Mouse (Mus musculus) right cerebral cortex, adult 2 months (tissue): ENCODE results near the gene Rpl22l1.
"Not testable (repeated sequence)": the region's sequence is repeated elsewhere in the genome, so short reads cannot be mapped to it uniquely, and the experiment has no call there.

Experiments used
- DNase-seq, 2 experiments: peaks; one replicate each; pipeline ENCODE4 v3.0.0; 2021 to 2022; ENCODE audit warnings: low spot score in 2 of 2

Gene Rpl22l1

DNA sequence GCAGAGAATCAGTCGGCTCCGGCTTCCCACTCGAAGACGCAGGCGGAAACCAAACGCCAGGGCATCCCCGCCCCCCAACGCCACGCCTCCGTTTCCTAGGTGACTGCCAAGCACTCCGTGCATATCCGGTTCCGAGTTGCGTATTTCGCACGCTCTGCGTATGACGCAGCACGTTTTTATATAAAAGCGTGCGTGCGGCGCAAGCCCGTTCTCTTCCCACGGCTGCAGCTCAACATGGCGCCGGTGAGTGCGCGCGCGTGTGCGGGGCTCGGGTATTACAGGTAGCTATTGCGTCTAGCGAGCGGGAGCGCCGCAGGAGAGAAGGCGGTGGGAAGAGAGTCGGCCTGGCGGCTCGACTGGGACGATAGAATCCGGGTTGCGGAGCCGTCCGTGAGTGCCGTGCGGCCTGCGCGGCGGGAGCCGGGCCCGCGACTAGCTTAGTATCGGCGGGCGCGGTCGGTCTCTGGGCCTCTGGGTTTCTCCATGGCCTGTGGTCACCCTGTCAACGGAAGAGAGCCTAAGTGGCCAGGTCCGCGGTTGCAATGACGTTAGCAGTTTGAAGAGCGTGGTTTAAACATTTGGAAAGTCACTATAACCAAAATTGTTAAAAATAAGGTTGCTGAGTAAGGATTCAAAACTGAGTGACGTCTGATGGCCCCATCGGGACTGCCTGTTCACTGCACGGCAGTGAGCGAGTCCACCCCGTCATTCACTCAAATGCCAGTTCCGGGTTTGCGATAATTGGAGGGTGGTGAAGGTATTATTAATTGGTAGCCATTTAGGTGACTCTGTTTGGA, at the start of gene Rpl22l1:
TSS of gene Rpl22l1 (plus strand) at position 136 of the 797 bp plus-strand sequence.
- peak; percentile 99 for DNase-seq

- no peak for DNase-seq
Observed at GRCm38 (mm10) chr3:28755477-28755876, 49.8 kb upstream of the Rpl22l1 start.

- DNase-seq = no peak
Observed at GRCm38 (mm10) chr3:28761225-28761789, 43.9 kb upstream of the Rpl22l1 start.

- DNase-seq = no peak
Observed at GRCm38 (mm10) chr3:28766935-28767334, 38.3 kb upstream of the Rpl22l1 start.

GRCm38 (mm10) chr3:28768222-28768621, 37.0 kb upstream of the Rpl22l1 start:
- DNase-seq = no peak

DNA sequence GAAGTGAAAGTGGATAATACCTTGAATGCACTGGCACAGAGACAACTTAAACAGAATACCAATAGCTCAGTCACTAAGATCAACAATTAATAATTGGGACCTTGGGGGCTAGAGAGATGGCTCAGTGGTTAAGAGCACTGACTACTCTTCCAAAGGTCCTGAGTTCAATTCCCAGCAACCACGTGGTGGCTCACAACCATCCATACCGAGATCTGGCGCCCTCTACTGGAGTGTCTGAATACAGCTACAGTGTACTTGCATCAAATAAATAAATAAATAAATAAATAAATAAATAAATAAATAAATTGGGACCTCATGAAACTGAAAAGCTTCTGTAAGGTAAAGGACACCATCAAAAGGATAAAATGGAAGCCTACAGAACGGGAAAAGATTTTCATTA, 32.3 kb upstream of the Rpl22l1 start:
- DNase-seq = not testable (repeated sequence)

- no peak for DNase-seq
Observed at GRCm38 (mm10) chr3:28775361-28775760, 29.9 kb upstream of the Rpl22l1 start.

- no peak for DNase-seq
Observed at GRCm38 (mm10) chr3:28775958-28776357, 29.3 kb upstream of the Rpl22l1 start.

GRCm38 (mm10) chr3:28776491-28776890, 28.7 kb upstream of the Rpl22l1 start:
- no peak for DNase-seq

DNA sequence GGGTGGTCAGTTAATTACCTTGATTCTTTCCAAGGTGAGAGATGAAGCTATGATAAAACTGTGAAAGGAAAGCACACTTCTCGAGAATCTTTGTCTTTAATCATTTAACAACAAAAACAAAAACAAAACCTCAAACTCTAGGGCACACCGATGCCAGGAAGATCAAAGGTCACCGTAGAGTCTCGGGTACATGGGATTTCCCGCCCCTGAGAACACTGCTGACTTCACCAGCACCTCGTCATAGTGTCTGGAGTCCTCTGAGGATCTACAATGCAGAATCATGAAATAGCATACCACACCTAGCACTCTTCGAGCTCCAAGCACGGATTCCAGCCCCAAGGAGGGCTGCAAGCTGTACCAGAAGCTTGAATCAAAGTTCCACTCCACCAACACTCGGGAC, 24.7 kb upstream of the Rpl22l1 start:
- no peak for DNase-seq

DNA sequence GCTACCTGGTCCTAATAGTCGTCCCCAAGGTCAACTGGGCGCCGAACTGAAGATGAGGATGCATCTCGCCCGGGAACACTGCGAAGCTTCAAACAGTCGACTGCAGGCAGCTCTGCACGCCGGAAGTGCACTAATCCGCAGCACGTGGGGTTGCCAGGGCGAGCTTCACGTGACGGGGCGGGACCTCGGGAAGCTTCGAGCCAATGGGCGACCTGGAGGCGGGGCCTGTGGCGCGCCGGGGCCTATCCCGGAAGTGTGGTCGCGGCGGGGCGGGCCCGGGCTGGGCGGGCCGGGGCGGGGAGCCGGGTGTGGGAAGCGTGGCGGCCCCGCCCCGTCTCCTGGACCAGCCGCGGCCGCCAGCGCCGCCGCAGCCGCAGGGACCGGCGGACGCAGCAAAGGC, 24.2 kb upstream of the Rpl22l1 start, which contains the start of gene Eif5a2:
TSS of gene Eif5a2 (plus strand) at position 283 of the 400 bp plus-strand sequence.
- peak; percentile 91 to 92 for DNase-seq

DNA sequence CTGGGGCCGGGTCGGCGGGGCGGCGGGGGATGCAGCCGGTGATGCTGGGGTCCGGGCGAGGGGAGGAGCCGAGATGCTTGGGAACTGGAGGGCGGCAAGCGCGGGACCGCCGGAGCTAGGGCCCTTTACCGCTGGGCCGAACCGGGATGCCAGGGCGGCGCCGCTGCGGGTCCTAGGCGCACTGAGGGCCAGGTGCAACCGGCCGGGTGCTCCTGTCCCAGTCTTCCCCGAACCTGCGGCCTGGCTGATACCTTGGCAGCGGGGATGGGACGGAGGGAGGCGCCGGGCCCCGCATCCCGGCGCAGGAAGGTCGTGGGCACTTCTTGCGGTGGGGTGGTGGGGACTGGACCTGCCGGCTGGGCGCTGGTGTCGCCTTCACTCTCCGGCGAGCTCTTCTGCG, 23.8 kb upstream of the Rpl22l1 start:
- no peak for DNase-seq

DNA sequence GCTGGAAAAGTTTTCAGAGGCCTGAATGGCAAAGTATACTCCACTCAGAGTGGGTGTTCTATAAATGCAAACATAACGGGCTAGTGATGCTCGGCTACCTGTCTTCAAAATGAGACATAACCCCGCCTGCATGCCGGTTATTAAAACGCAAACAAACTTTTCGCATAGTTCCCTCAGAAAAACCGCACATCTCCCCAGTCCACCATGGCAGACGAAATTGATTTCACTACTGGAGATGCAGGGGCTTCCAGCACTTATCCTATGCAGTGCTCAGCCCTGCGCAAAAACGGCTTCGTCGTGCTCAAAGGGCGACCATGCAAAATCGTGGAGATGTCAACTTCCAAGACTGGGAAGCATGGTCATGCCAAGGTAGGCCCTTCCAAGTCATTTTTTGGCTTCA, 23.4 kb upstream of the Rpl22l1 start:
- DNase-seq = no peak

GRCm38 (mm10) chr3:28784176-28784575, 21.1 kb upstream of the Rpl22l1 start:
- DNase-seq = no peak

DNA sequence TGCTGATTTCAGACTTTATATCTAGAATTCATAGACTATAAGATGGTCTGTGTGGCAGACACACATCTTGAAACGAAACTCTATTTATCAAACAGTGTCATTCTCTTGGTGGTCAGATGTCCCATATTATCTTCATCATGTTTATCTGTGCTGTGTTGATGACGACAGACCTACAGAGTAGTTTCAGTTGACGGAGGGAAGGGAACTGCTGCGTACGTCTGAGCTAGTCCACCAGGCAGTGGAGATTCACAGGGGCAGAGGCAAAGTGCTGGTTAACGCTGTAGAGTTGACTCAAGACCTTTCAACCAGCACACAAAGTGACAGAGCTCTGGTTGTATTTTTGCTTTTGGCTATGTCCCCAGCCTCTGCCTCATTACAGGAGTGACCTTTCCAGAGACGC, 10.4 kb upstream of the Rpl22l1 start:
- DNase-seq = no peak

DNA sequence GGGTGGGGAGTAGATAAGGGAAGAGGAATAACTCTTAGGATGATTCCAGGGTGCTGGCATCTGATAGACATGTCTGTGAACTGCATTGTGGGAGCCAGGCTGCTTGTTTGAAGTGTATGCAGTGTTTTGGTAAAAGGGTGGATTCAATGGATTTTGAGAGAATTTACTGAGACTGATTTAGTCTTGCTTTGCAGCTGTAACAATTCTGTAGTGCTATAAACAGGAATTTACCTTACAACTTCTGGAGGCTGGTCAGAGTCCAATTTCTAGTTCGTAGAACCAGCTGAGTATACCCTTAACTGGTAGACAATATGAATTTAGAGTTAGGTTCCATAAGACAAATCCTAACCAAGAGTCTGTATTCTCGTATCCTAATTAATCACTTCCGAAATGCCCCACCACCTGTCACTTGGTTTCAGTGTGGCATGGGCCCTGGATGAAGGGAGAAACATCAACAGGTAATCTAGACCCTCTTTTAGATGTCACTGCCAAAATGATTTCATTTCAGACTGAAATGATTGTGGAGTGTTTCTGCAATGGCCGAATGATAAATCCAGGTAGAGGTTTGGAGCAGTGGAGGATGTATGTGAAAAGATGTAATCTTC, 2.9 kb downstream of the Rpl22l1 start:
- no peak for DNase-seq

- no peak for DNase-seq
Observed at GRCm38 (mm10) chr3:28811441-28811840, 6.2 kb downstream of the Rpl22l1 start.

- DNase-seq = peak in 1 of 2 experiments; percentile 25
Observed at GRCm38 (mm10) chr3:28814361-28814760, 9.1 kb downstream of the Rpl22l1 start.

DNA sequence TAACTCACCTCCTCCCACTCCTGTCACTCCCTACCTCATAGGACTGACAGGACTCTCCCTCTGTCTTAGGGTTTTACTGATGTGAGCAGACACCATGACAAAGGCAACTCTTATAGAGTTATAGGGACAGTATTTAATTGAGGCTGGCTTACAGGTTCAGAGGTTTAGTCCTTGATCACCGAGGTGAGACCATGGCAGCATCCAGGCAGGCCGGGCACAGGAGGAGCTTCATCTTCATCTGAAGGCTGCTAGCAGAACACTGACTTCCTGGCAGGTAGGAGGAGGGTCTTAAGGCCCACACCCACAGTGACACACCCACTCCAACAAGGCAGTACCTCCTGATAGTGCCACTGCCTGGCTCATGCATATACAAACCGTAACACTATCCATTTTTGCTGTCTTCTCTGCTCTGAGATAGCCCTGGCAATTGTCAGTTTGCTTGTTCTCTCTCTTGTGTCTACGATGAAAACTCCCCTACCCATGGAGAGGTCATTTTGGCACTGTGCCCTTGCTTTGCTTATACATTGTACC, 10.8 kb downstream of the Rpl22l1 start:
- no peak for DNase-seq

GRCm38 (mm10) chr3:28826272-28826671, 21.0 kb downstream of the Rpl22l1 start:
- no peak for DNase-seq

GRCm38 (mm10) chr3:28827605-28828004, 22.4 kb downstream of the Rpl22l1 start:
- no peak for DNase-seq

DNA sequence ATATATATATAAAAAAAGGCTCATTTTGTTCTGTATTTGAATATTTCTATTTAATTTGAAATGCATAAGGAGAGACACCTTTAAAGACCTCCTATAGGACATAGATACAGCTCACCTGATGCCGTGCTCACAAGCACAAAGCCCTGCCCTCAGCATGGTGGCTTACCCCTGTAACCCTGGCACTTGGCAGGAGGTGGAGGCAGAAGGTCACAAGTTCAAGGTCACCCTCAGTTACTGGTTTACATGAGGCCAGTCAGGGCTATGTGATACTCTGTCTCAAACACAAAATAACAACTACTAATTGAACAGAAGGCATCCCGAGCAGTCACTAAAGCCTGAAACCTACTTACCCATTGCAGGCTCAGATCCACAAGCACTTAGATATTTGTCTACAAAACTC, 24.2 kb downstream of the Rpl22l1 start:
- no peak for DNase-seq
